Mouse (Mus musculus) left cerebral cortex, postnatal 14 days (tissue): ENCODE measurements around the gene Klra4. TPM values are rescaled to one million over a fixed set of nuclear protein-coding genes. Genes with fewer than 3 reads are reported as not detected.
"Not testable (repeated sequence)": the region's sequence is repeated elsewhere in the genome, so short reads cannot be mapped to it uniquely, and the experiment has no call there.

Experiments
- DNase-seq, 2 experiments: peaks; one replicate each; pipeline ENCODE4 v3.0.0; 2021 to 2022; ENCODE audit warnings: low spot score in 2 of 2, mixed read lengths in 1 of 2
- intact Hi-C: fragments of 180-260 bp; cut with DNase I; formaldehyde crosslinking; loops from one replicate; pipeline ENCODE4 v1.15.1; 2025
- long read RNA-seq, 2 experiments: library from polyadenylated mRNA; stranded (forward); transcript quantifications; one replicate each; pipeline ENCODE4 v2.0.0; 2021
- total RNA-seq, 2 experiments: library from RNA; stranded (reverse); gene quantifications; 2 replicates each; pipeline ENCODE4 v1.2.3; 2021

The Klra4 gene
- total RNA-seq, result not detected
- long read RNA-seq, experiment 1, result 0 reads
- long read RNA-seq, experiment 2, result 0 reads

DNA sequence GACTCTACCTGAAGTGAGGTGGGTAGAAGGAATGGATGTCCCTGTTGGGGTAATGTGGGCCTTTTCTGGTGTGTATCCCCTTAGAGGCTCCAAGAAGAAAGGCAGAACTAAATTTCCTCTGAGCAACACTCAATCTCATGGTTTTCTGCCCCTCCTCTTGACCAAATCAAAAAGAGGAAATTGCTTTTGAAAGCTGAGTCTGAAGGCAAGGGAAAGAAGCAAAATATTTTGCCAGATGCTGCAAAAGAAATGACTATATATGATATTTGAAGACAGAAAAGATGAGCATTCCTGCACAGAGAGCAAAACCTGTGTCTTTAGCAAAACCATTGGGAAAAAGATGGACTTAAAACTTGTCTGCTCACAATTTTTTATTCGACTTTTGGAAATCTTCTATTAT, at the start of gene Klra4:
Gene Klra4 (minus strand): TSS at position 101 of the 400 bp plus-strand sequence.
- DNase-seq, intact Hi-C loops: not testable (repeated sequence)

DNA sequence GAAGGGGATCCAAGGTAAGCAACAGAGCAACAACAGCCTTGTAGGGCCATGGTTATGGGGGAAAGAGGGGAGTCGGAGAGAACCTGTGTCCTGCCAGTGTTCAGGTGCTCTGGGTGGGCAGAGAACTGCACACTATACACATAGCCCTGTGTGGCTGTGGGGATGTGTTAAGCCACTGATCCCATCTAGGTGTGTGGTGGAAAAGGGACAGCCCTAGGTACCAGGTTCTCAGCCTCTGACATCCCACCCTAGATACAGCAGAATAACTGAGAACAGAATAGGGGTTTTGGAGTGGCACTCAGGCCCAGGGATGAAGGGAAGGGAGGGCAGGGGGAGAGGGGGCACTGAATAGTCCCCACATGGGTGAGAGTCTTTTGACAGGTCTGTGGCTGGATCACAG, 43.4 kb upstream of the Klra4 start:
- DNase-seq, result no peak
- intact Hi-C loops, result no loop called here

DNA sequence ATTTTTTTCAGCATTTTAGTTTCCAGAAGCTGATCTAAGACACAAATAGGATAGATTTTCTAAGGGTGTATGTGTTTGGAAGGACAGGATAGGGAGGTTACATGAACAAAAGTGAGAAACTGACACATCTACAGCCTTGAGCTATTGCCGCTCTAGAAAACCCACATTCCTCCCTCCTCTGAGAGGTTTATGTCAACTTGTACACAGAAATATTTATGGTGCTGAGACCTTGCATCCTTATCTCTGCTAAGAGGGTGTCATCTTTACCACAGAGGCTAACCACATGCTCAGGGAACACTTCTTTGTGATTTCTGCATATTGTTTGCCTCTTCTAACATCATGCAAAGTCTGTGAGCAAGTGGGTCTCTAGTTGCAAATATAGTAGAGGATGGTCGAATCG, 35.7 kb upstream of the Klra4 start:
- intact Hi-C loops, DNase-seq: not testable (repeated sequence)

DNA sequence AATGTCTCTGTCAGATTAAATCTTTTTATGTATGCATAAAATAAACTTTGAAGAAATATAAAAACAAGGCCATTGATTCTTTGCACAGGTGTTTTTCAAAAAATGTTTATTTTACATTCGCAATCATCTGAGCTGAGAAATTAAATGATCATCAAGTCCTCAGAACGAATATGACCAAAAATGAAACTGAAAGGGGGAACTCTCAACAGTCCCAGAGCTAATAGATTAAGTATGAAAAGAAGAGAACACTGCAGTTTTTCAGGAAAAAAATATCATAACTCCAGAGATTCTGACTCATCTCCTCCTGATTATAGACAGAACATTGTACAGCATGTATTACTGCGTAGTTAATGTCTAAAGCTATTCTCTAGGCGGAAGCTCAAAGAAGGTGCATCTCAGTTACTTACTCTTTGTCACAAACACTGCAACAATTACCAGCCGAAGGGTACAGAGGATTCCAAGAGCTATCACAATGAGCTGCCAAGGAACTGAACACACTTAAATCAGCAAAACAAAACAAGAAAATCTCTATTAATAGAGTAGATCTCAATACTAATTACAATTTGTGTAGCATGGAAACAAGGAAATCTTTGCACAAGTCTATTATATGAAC, 25.4 kb upstream of the Klra4 start:
- intact Hi-C loops, result no loop called here

DNA sequence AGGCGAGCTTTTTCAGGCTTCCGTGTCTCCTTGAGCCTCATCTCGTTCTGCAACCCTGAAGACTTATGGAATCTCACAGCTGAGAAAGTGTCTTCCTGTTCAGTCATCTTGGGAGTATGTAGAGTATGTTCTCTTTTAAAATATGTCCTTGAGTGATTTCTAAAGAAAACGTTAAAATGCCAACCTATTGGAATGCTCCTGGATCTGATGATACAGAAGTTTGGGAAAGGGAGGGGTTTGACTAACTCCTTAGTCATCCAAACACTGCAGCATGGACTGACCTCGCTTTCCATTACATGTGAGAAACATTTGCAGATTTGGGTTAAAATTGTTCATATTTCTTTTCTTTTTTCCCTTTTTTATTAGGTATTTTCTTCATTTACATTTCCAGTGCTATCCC, 1.9 kb downstream of the Klra4 start:
- no peak for DNase-seq
- intact Hi-C loops, result no loop called here

More for the DNA sequence above, 25.4 kb upstream of the Klra4 start:
- no peak for DNase-seq

DNA sequence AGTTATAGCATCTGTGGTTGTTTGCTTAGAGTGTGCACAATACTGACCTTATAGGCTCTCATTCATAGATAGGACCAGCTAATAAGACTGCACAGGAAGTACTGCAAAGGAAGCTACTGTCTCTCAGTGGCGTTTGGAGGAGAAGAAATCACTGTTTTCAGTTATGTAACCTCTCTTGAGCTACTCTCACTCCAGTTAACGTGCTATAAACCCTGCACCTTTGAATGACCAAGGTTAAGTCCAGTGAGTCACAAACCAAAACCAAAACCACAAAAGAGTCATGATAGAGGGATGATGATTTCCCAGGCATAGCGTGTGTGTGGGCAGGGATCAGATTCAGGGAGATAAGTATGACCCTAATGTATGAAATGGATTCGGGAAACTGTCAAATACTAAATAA, 31.9 kb downstream of the Klra4 start:
- intact Hi-C loops, DNase-seq: not testable (repeated sequence)

DNA sequence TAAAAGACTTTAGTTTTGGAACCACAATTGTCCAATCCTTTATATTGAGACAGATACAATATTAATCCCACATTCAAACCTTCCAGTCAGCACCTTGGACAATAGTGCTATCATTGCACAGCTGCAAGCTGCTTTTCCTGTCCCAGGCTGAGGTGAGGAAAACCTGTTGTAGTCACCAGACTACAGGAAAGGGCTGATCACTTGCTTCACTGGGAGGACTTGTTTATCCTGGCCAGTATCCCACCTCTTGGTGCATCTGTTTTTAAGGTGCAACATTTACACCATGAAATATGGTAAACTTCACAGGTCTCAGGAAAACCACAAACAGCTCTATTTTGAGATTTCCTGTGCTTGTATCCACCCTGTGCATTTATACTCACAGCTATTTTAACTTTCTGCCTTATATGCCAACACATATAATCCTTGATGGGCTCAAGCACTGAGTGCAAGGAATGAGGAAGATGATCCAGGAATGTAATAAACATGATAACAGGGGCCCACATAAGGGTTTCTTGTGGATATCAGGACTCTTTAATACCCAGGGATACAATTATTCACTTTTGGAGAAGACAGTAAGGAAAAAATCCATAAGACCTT, 35.5 kb downstream of the Klra4 start:
- intact Hi-C loops, DNase-seq: not testable (repeated sequence)

DNA sequence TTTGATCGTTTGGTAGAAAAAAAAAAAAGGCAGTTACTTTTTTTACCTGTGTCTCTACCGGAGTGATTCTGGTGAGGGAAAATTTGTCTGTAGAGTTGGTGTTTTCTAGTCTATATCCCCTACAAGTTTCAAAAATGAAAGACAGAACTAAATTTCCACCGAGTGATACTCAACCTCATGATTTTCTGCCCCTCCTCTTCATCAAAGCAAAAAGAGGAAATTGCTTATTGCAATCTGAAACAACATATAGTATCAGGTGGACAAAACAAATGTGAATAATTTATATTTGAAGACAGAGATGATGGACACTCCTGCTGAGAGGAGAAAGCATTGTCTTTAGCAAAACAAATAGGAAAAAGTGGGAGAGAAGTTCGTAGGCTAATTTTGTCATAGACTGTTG, 40.2 kb downstream of the Klra4 start, which contains the start of gene Klra6:
Gene Klra6 (minus strand): TSS at position 101 of the 400 bp plus-strand sequence.
- DNase-seq, result no peak
- intact Hi-C loops, result no loop called here

Other genes starting within 250 kb of the Klra4 start
- gene Gm17631, start 204.6 kb downstream of the Klra4 start, total RNA-seq, result not detected
- gene Klra17, start 190.6 kb downstream of the Klra4 start, total RNA-seq, result not detected
- gene Klra5, start 149.6 kb downstream of the Klra4 start, total RNA-seq, result not detected
- not detected for gene Klra6, start 40.3 kb downstream of the Klra4 start, total RNA-seq
- not detected for gene Klra8, start 62.6 kb upstream of the Klra4 start, total RNA-seq
- not detected for gene Klra9, start 125.8 kb upstream of the Klra4 start, total RNA-seq
- gene Klra7, start 166.1 kb upstream of the Klra4 start, total RNA-seq, result not detected
- gene Klra10, start 214.7 kb upstream of the Klra4 start, total RNA-seq, result not detected